Mouse (Mus musculus): ENCODE data around the gene Clp1.
A peak's percentile ranks its signal among the peaks of the same experiment; 100 is the strongest.
"Not testable (repeated sequence)": the region's sequence is repeated elsewhere in the genome, so short reads cannot be mapped to it uniquely, and the experiment has no call there.

Clp1 gene

DNA sequence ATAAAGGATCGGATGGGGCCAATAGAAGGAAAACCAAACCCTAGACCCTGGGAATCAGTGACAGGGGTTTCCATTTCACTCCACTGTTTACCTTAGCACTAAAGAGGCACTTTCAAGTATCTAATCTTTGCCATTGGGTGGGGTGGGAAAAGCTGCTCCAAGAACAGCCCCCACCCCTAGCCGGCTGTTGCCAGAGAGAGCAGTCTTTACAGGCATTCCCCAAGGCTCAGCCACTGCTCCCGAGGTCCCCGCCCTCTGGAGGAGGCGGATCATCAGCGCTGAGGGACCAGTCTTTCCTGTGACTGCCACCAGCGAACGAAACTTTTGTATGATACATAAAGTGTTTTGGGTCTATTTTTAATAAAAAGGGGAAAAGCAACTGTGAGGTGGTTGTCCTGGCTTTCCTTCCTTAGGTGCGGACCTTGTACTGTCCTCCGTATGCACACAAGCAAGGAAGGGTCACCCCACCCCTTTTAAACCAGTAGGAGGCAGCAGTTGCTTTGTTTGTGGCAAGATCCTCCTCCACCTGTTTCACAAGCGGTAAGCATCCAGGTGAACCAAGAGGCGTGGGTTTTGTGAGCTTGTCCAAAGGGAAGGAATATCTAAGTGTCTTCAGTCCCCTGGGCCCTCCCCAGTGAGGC is 11.2 kb upstream of the Clp1 start:
- DNase-seq (ENCODE audit: inconsistent ontology term): no peak

DNA sequence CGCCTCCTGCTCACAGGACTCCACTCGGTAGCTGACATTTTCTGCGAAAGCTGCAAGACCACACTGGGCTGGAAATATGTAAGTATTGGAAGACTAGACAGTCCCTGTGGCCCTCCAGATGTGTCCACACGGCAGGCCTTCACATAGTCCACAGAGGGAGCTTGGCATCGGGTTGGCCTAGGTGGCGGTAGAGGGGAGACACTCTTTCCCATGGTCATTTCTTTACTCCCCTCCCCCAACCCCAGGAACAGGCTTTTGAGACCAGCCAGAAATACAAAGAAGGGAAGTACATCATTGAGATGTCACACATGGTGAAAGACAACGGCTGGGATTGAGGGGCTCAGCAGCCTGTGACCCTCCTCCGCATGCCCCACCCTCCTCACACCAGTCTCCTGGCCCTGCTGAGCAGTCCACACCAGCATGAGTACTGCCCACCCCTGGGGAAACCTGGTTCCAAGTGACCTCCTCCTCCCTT is 10.3 kb upstream of the Clp1 start:
- peak; percentile 58 for DNase-seq (ENCODE audit: inconsistent ontology term)

DNA sequence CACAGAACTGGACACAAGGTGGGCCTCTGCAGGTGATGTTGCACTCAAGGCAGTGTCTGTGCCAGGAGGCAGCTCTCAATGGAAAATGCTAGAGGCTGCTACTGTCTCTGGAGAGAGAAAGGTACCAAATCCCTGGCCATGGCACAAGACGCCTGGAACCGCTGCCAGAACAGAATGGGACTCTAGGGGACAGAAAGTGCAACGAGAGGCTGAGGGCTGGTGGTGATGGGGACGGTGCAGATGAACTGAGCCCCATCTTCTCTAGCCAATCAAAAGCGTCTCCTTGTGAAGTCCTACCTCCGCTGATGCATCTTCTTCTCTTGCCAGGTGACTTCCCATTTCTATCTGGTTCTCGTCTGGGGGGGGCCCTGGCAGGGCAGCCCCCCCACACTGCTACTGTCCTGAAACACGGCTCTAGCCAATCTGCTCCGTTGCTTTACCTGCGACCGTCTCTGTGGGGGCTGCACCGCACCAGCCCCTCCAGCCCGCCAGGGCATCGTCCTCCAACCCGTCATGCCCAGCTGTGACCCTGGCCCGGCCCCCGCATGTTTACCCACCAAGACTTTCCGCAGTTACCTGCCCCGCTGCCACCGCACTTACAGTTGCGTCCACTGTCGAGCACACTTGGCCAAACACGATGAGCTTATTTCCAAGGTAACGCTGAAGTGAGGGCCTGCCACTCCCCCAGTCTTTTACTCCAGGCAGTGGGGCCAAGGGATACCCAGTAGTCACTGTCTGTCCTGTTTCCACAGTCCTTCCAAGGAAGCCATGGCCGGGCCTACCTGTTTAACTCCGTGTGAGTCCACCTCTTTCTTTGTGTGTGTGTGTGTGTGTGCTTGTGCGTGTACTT is 9.4 kb upstream of the Clp1 start:
- no peak for DNase-seq (ENCODE audit: inconsistent ontology term)

DNA sequence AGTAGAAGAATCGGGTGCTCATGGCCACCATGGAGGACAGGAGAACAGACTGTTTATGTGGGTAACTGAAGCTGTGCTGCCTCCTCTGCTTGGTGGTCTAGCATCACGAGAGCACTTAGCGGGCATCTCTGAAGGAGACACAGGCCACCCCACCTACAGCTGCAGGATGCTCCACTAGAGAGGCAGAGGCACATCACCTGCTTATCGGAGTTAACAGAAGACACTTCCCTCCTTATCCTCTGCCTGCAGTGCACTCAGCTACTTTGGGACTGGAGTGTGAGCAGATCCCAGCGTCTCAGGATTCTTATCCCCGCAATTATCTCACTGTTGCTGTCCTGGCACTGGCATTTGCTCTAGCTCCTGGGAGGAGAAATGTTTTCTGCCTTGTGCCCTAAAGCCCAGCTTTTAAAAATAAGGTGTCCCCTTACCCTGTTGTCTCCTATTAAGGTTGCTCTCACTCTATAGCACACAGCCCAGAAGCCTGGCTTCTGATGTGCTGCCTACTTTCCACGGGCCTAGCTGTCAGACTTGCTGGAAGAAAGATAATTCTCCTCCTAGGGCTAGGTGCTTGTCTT is 8.3 kb upstream of the Clp1 start:
- DNase-seq (ENCODE audit: inconsistent ontology term): no peak

DNA sequence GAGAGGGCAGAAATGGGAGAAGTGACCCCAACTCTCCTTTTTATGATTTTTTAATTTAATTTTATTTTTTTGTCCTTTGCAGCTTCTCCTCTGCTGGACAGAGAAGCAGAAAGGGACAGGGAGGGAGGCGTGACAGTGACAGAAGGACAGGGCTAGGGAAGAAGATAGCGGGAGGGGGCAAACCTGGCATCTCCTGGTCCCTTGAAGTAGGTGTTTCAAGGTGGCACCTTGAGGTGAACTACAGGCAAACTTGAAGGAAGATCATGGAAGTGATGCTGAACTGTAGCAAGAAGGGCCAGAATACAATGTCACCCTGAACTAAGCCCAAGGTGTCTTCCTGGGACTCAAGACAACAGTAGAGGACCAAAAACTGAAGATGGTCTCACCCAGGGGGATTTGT is 7.8 kb upstream of the Clp1 start:
- no peak for DNase-seq (ENCODE audit: inconsistent ontology term)

DNA sequence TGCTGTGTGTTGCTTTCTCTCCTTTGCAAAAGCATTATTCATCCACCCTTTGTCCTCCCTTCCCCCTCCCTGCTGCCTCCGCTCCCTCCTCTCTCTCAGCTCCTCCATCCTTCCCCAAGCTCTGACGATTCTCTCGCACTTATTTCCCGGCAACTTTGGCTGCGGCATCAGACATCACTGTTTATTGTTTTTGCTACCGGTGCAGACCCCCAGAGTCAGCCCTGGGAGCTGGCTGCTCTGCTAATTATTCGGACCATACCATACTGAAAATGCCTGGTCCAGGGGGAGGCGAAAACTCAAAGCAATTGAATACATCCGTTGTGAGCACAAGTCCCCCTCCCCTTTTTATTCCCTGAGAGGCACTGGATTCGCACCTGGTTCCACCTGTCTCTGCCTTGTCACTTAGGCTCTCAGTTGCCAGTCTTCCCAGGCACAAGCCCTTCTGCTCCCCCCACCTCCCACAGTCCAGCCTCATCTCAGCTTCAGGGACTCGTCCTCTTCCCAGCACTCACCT is 7.3 kb upstream of the Clp1 start:
- peak; percentile 49 for DNase-seq (ENCODE audit: inconsistent ontology term)

DNA sequence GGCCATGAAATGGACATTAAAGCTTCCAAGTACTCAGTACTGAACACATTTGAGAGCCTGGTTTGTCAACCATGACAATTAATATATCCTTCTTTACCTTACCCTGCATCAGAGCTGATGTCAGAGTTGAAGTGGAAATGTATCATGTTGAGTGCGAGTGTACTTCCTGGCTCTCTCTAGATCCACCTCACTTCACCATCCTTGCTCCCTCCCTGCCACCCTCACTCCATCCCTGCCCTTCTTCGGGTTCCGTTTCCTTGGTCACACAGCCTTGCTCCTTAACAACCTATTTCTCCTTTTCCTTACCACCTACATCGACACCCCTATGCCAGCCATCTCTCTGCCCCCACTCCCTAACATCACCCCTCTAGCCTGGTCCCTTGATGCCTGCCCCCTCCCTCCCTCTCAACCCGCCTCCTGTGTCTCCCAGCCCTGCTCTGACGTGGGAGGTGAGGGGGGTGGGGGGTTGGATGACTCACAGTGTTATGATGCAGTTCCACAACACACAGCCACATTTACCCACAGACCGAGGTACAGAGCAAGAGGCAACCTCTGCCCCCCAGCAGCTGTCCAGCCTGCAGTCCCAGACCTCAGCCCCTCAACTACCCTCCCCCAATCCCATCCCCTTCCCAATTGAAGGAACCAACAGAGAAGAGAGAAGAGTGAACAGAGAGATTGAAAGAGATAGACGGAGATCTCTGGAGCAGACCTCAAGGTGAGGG is 6.6 kb upstream of the Clp1 start, which contains the start of gene Ypel4:
TSS of gene Ypel4 (plus strand) at position 480 of the 722 bp plus-strand sequence.
- DNase-seq (ENCODE audit: inconsistent ontology term): peak; percentile 95

DNA sequence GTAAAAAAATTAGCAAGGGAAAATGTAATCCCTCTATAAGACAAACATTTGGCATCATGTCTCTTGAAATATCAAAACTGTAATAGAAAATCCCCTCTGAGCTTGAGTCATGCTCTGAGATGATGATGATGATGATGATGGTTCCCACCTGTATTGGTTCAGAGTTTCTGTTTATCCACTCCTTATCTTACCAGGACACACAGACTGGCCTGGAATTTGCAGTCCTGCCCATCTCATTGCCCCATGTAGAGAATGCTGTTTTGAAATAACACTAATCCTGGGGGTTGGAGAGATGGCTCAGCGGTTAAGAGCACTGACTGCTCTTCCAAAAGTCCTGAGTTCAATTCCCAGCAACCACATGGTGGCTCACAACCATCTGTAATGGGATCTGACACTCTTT is 5.2 kb upstream of the Clp1 start:
- DNase-seq (ENCODE audit: inconsistent ontology term): no peak

DNA sequence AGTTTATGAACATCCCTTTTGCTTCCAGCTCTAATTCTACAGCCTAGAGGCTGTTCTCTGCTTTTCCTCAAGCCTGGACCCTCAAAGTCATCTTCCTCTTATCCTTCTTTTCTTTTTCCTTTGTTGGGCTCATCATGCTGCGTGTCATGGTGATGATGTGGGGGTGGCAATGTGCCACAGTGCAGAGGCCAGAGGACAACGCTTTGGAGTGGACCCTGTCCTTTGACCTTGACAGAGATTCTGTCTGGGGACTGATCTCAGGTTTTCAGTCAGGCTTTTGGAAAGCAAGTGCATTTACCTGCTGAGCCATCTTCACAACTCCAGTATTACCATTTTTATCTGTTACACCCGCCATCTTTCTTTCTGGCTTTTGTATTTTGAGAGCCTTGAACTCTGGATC is 4.1 kb upstream of the Clp1 start:
- no peak for DNase-seq (ENCODE audit: inconsistent ontology term)

DNA sequence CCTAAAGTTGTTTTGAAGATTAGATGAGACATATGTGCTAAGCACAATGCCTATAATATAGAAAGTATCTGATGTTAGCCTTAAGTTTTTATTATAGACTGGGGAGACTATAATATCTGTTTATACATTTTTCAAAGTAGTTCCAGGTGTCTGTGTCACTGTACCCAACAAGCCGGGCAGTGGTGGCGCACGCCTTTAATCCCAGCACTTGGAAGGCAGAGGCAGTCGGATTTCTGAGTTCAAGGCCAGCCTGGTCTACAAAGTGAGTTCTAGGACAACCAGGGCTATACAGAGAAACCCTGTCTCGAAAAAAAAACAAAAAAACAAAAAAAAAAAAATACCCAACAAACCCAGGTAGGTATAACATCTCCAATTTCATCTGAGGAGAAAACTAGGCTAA is 1.0 kb upstream of the Clp1 start:
- not testable (repeated sequence) for DNase-seq (ENCODE audit: inconsistent ontology term)

DNA sequence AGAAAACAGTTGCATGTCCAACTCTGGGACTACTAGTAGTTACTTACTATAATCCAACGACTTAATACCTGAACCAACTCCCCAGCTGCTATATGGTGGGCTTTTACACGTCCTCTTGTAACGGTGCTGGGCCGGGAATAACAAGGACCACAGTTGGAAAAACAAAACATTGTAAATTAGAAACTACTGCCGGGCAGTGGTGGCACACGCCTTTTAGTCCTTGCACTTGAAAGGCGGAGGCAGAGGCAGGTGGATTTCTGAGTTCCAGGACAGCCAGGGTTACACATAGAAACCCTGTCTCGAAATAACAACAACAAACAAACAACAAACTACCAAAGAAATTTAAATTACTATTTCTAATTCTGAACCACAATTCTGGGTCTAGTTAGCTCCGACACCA is 434 bp downstream of the Clp1 start:
- no peak for DNase-seq (ENCODE audit: inconsistent ontology term)

DNA sequence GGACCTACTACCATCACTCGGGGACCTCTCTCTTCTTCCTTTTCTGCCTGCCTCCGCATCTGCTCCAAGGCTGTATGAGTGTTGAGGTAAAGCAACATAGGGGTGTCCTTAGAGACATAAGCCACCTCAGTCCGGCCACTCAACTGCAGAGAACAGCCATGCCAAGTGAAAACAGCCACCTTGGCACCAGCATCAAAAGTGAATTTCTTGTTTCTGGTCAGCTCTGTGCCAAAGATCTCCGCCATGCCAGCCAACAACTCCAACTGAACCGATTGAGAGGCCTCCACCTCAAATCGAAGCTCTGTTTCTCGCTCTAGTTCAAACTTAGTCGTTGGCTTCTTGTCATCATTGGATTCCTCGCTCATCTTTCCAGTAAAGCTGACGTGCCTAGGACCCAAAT is 1.4 kb downstream of the Clp1 start:
- DNase-seq (ENCODE audit: inconsistent ontology term): no peak

DNA sequence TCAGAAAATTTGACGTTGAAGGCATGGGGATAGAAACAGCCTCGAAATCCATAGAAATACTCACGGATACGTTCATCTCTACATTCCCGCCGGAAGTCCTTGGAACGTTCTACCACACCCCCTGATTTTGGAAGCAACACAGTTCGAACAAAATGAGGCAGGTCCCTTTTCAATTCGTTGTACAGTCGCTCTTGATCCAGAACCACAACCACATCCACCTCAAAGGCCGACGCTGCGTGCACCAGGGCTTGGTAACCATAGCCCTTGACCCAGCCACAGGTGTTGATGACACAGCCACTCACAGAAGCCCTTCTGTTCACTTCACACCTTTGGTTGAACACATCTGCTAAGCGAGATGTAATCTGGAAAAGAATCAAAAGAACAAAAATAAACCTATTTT is 3.3 kb downstream of the Clp1 start:
- no peak for DNase-seq (ENCODE audit: inconsistent ontology term)

DNA sequence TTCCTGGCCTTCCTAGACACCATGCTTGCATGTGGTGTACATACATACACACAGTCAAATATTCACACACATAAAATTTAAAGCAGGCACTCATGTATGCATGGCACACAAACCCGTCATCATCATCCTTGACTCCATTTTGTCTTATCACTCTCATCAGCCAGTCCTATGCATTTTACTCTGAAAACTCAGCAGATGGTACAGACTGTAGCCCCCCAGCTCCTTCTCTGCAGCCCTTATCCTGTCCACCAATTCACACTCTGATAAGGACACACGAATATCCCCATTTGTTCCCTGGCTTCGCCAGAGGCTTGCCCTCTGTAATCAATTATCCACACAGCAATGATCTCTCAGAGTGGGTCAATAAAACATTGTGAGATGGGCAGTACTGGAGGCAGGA is 6.0 kb downstream of the Clp1 start:
- no peak for DNase-seq (ENCODE audit: inconsistent ontology term)

DNA sequence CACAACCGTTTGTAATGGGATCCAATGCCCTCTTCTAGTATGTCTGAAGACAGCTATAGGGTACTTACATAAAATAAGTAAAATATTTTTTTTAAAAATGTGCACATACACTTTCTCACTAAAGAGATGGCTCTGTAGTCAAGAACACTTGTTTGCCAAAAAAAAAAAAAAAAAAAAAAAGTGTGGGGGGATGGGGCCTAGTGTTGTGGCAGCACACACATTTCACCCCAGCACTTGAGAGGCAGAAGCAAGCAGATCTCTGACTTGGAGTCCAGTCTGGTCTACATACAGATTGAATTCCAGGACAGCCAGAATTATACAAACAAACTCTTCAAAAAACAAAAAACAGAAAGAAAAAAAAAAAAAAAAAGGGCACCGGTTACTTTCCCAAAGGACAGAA is 6.4 kb downstream of the Clp1 start:
- DNase-seq (ENCODE audit: inconsistent ontology term): no peak

DNA sequence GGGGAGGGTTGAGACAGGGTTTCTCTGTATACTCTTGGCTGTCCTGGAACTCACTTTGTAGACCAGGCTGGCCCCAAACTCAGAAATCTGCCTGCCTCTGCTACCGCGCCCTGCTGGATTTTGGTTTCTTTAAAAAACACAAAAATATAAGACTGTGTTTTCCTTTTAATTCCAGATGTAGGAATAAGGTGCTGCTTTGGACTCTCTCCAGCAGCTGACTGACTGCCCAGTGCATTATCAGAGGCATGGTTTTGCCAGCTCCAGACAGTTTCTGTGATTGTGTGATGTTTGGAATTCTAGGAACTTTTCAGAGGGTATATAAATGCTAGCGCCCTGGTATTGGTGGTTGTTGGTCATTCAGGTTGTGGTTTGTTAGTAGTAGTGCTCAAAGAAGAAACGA is 9.8 kb downstream of the Clp1 start:
- no peak for DNase-seq (ENCODE audit: inconsistent ontology term)

DNA sequence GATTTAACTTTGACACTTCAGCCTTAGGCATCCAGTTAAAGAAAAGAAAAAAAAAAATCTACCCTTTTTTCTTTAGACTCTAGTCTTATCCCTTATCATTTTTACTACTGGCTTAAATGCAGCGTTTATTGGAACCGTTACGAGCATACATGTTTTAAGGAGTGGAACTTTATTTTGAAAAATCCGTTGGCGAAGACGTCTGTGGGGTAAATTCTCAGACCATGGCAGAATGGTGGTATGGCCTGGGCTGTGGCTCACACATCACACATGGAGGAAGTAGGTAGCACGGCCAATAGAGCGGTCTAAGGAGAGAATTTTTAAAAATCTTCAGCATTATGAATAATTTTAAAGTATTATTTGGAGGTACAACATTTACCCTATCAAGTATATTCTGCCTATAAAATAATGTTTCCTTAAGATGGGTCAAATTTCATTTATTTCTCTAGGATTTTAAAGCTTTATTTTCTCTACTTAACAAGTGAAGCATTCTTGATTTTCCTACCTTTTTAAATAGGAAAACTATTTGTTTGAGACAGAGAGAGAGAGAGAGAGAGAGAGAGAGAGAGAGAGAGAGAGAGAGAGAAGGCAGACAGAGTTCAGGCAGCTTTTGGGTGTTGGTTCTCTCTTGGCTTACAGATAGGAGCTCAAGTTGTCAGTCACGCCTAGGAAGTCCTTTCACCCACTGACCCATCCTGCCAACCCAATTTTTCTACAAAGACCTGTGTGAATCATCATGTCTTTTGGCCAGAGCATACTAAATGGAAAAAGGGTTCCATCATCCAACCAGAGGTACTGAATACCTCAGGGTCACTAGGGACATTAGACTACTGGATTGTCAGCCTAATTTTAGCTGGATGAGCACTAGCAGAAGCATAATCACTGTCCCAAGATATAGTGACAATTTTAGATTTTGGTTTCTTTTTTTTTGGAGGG is 10.5 kb downstream of the Clp1 start:
- peak; percentile 64 for DNase-seq (ENCODE audit: inconsistent ontology term)

DNA sequence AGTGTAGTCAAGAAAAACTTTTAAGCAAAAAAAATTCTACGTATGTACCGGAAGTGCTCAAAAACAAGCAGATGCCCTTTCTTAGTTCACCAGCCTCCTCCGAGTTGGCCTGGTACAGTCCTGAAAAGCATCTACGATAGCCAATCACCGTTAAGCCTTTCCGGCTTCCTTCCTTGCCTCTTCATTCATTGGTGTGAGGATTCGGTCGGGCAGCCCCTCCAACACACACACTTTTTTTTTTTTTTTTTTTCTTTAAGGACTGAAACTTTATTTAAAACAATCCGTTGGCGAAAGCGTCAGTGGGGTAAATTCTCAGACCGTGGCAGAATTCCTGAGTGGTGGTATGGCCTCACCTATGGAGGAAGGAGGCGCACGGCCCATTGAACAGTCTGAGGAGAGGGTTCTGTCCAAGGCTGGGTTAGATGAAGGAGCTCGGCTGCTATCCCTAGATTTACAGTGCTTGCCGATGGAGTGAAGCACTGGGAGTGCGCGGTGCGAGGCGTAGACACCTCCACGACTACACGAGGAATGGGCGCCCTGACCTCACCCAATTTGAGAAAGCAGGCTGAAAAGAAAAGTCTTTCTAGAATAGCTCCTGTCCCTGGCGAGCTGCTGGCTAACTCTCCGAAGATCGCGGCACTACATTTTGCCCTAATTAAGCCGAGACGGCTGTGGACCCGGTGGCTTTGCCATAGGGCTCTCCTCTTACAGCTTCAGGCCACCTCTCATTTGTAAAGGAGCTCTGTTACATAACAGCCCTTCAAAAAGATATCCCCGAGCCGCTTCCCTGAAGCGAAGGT is 11.4 kb downstream of the Clp1 start:
- no peak for DNase-seq (ENCODE audit: inconsistent ontology term)

DNA sequence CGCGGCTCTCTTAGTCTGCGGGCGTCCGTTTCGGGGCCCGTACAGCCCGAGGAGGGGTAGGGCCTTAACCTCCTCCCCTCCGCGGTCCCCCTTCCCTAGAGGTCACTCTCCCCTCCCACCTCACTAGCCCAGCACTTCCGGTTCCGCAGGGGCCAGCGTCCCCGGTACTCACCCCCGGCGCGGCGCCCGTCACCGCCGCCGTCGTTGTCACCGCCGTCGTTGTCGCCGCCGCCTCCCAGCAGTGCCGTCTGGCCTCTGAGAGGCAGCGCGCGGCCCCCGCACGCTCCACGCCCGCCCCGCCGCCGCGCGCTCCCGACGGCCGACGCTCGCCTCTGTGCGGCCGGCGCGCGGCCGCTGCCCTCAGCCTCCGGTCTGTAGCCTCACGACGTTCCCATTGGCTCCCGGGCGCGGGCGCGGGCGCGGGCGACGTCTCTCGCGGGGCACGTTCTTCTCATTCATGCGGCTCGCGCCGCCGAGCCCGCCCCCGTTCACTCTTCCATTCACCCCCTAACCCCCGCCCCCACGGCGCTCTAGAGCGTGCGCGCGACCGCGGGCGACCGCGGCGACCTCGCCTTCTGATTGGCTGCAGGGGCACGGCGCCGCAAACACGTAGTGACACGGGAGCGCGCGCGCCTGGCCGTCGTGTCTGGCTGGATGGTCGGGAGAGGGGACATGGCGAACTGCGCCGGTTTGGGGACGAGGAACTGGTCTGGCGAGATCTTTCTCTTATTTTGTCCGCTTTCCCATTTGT is 12.2 kb downstream of the Clp1 start, which contains the start of gene Zdhhc5:
TSS of gene Zdhhc5 (minus strand) at position 370 of the 751 bp plus-strand sequence.
- peak; percentile 100 for DNase-seq (ENCODE audit: inconsistent ontology term)

Data from Muller cell, postnatal 12 days (primary cell).